Mouse (Mus musculus): Measurements from ENCODE around the gene Adgrv1.

DNA sequence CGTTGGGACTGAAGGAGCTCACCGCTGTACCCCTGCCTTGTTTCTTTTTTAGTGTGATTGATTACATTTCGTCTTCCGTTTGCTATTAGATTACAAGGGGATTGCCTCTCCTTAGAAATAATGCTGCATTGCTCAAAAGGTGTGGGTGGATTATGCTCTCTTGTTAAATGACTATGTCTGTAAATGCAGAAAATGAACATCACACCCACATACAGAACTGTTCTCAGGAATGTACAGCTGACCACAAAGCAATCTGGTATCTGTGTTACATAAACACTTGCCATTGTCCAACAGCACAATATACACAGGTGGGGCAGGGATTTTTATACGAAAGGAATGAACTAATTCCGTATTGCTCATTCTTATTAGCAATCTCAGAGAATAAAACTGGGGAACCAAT is 465.5 kb downstream of the Adgrv1 start:
- no peak for TF ChIP-seq CTCF (IDR thresholded peaks at IDR 0.05; ENCODE audit: low read depth)
- no peak for TF ChIP-seq EP300 (IDR thresholded peaks at IDR 0.05; ENCODE audit: low read depth)

All from liver, postnatal 0 days (tissue).